Comparison of ENCODE assay signal across 8 mouse cellular contexts in the genomic region with DNA sequence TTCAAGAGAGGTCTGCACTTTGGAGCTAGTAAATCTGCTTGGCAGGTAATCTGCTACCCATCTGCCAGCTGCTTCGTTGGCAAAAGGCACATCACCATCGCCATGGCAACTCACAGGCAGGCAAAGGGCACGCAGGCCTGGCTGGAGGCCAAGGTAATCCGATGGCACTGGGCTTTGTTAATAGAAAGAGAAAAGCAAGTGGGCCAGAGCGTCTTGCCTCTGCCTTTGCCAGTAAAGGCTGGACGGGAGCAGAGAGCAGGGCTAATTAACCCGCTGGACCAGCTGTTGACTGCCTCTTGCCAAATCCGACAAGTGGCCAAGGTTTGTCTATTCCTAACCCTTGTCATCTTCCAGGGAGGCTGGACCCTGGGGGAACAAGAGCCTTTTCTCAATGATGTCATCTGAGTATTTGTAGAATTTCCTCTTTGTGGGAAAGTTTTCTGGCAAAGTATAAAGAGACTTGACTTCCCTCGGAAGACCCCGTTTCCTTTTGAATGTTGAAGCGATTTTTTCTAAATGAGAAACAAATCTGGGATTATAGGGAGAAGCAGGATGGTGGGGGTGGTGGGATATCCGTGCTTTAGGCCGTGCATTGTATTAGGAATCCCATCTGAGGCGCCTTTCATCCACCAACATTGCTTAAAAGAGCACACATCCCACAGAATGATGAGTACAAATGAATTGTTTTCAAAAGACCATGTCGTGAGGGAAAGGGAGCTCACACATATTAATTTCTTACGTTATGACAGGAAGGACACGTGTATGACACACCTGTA.
DNase-seq lines count a peak whose midpoint lies in the region; ATAC-seq and TF ChIP-seq lines count a peak whose summit lies in the region.
"Had no signal": no experiment of that assay in that cellular context is flagged by ENCODE, and none has a peak within 500 bp of the region (broad histone marks: within the 10 kb centered on the region; RNA-seq: fewer than 3 reads in every experiment).

No protein-coding gene starts in this region.

- H3K4me3 ChIP-seq in kidney, adult 2 months (ENCODE audit: insufficient read depth, low read depth, low read length): no peak overlapping the region
- H3K4me3 ChIP-seq in midbrain, embryonic 16.5 days (ENCODE audit: low read depth, low read length): no peak overlapping the region
- H3K4me3 ChIP-seq in stomach, postnatal 0 days (ENCODE audit: low read depth, low read length): no peak overlapping the region
- H3K4me3 ChIP-seq: erythroblast, embryonic 14.5 days had no signal

- no peaks in the 10 kb centered on the region for H3K27me3 ChIP-seq in kidney, adult 2 months (replicated peaks; ENCODE audit: control insufficient read depth, insufficient read depth, low read length)
- H3K27me3 ChIP-seq in midbrain, embryonic 16.5 days (ENCODE audit: control insufficient read depth, insufficient read depth, low read depth, low read length): no peaks in the 10 kb centered on the region; the same call in 1 of the 2 replicates
- no peaks in the 10 kb centered on the region for H3K27me3 ChIP-seq in stomach, postnatal 0 days (ENCODE audit: control insufficient read depth, insufficient read depth, low read length)

- no peak overlapping the region for H3K4me2 ChIP-seq in midbrain, embryonic 16.5 days (ENCODE audit: low read length)
- H3K4me2 ChIP-seq in stomach, postnatal 0 days (replicated peaks; ENCODE audit: low read depth): peak overlapping the region; percentile 23; the same call in 1 of the 2 replicates

- H3K9me3 ChIP-seq in midbrain, embryonic 16.5 days (replicated peaks; ENCODE audit: control insufficient read depth, low read length, poor library complexity, severe bottlenecking): no peaks in the 10 kb centered on the region
- H3K9me3 ChIP-seq in stomach, postnatal 0 days (ENCODE audit: control insufficient read depth, low read length): no peaks in the 10 kb centered on the region

- no peak for TF ChIP-seq CTCF in kidney, adult 2 months (conservative IDR thresholded peaks at IDR 0.05; ENCODE audit: insufficient read depth, insufficient read length, low read depth, low read length)
- TF ChIP-seq CTCF in stomach, postnatal 0 days (IDR thresholded peaks at IDR 0.05; ENCODE audit: low read depth): no peak

- no peak for TF ChIP-seq POLR2A in kidney, adult 2 months (IDR thresholded peaks at IDR 0.05; ENCODE audit: low read depth, low read length)

- H3K27ac ChIP-seq in kidney, adult 2 months (ENCODE audit: insufficient read depth, low read depth, low read length): no peak overlapping the region
- H3K27ac ChIP-seq in midbrain, embryonic 16.5 days (ENCODE audit: low read length): 0 out of 2 replicates have a peak overlapping the region, but pooled peaks have one; percentile 5
- no peak overlapping the region for H3K27ac ChIP-seq in stomach, postnatal 0 days (replicated peaks)

- H3K4me1 ChIP-seq in kidney, adult 2 months (ENCODE audit: control insufficient read depth, insufficient read depth, low read length): peaks cover 2% of the 10 kb centered on the region; the same call in 1 of the 2 replicates
- H3K4me1 ChIP-seq in midbrain, embryonic 16.5 days (ENCODE audit: control insufficient read depth, insufficient read depth, low read length): peaks cover 8% of the 10 kb centered on the region; the same call in 1 of the 2 replicates
- H3K4me1 ChIP-seq in stomach, postnatal 0 days (replicated peaks; ENCODE audit: control insufficient read depth, insufficient read depth): 0 out of 2 replicates have a peak, but pooled peaks cover 2% of the 10 kb centered on the region

- 34% methylated on average over 17 of the region's 17 CpGs for WGBS in kidney, adult 2 months
- 6% methylated on average over 17 of the region's 17 CpGs for WGBS in midbrain, embryonic 16.5 days
- 35% methylated on average over 17 of the region's 17 CpGs for WGBS in stomach, postnatal 0 days

- TF ChIP-seq EP300 in stomach, postnatal 0 days (optimal IDR thresholded peaks at IDR 0.05): no peak

- peak; percentile 96 for ATAC-seq in midbrain, embryonic 16.5 days
- peak; percentile 35; the same call in 1 of the 2 replicates for ATAC-seq in stomach, postnatal 0 days (ENCODE audit: low FRiP score, low TSS enrichment)

- peak; percentile 79 for DNase-seq in brain, adult 2 months (ENCODE audit: low read depth, low spot score)
- DNase-seq in embryo, embryonic 11 days: peak; percentile 78
- peak; percentile 73 for DNase-seq in gastrocnemius, postnatal 25 days
- peak; percentile 99 for DNase-seq in kidney, adult 2 months
- peak; percentile 82 to 91 for DNase-seq in left cerebral cortex, postnatal 14 days (ENCODE audit: low spot score in 2 of 2)
- DNase-seq in stomach, postnatal 0 days (ENCODE audit: low spot score): peak; percentile 52

- H3K9ac ChIP-seq in midbrain, embryonic 16.5 days (ENCODE audit: low read depth, low read length): no peak overlapping the region
- no peak overlapping the region for H3K9ac ChIP-seq in stomach, postnatal 0 days (ENCODE audit: low read length)

- intact Hi-C loops in left cerebral cortex, postnatal 14 days (cut with DNase I): loop anchor here (5.0 kb wide), 1 partner anchor 49 kb away; no protein-coding TSS in a partner anchor

- H3K36me3 ChIP-seq in kidney, adult 2 months (ENCODE audit: control insufficient read depth, insufficient read depth, low read length): no peaks in the 10 kb centered on the region
- H3K36me3 ChIP-seq in midbrain, embryonic 16.5 days (ENCODE audit: control insufficient read depth, insufficient read depth, low read length): no peaks in the 10 kb centered on the region
- no peaks in the 10 kb centered on the region for H3K36me3 ChIP-seq in stomach, postnatal 0 days (ENCODE audit: control insufficient read depth, insufficient read depth, low read length)
